Mouse (Mus musculus) left cerebral cortex, adult 8-10 months (tissue): ENCODE measurements around the gene Ntsr1. TPM values are rescaled to one million over a fixed set of nuclear protein-coding genes. Genes with fewer than 3 reads are reported as not detected.

Source experiments
- DNase-seq, 2 experiments: peaks; one replicate each; pipeline ENCODE4 v3.0.0; 2022; ENCODE audit warnings: low spot score in 2 of 2
- total RNA-seq, 4 experiments: library from RNA; stranded (reverse); gene quantifications; 2 replicates each; pipeline ENCODE4 v1.2.4; 2022

The Ntsr1 gene
- total RNA-seq = 1 to 10 TPM; 6.4 to 9.2 (median 7.2) TPM

GRCm38 (mm10) chr2:180499741-180500140, at the start of gene Ntsr1:
Gene Ntsr1, plus strand, starts transcription at chr2:180499976.
- peak; percentile 30 to 53 for DNase-seq

- no peak for DNase-seq
These were observed 49.2 kb upstream of the Ntsr1 start for GRCm38 (mm10) chr2:180450529-180450928.

GRCm38 (mm10) chr2:180455723-180456698, 43.8 kb upstream of the Ntsr1 start, which contains the start of gene Slco4a1:
Gene Slco4a1, plus strand, starts transcription at chr2:180456245.
- DNase-seq = peak; percentile 45 to 50

- no peak for DNase-seq
These were observed 43.1 kb upstream of the Ntsr1 start for GRCm38 (mm10) chr2:180456705-180457104.

GRCm38 (mm10) chr2:180457680-180458079, 42.1 kb upstream of the Ntsr1 start:
- no peak for DNase-seq

GRCm38 (mm10) chr2:180459437-180459836, 40.3 kb upstream of the Ntsr1 start:
- DNase-seq = no peak

- DNase-seq = no peak
These were observed 39.0 kb upstream of the Ntsr1 start for GRCm38 (mm10) chr2:180460801-180461200.

- no peak for DNase-seq
These were observed 37.2 kb upstream of the Ntsr1 start for GRCm38 (mm10) chr2:180462593-180462992.

GRCm38 (mm10) chr2:180466505-180466904, 33.3 kb upstream of the Ntsr1 start:
- DNase-seq = no peak

- DNase-seq = no peak
These were observed 30.9 kb upstream of the Ntsr1 start for GRCm38 (mm10) chr2:180468871-180469270.

GRCm38 (mm10) chr2:180469768-180470167, 30.0 kb upstream of the Ntsr1 start:
- DNase-seq = no peak

- DNase-seq = no peak
These were observed 27.3 kb upstream of the Ntsr1 start for GRCm38 (mm10) chr2:180472306-180473079.

GRCm38 (mm10) chr2:180473080-180473440, 26.7 kb upstream of the Ntsr1 start:
- DNase-seq = peak; percentile 23 to 50

- no peak for DNase-seq
These were observed 24.9 kb upstream of the Ntsr1 start for GRCm38 (mm10) chr2:180474864-180475263.

GRCm38 (mm10) chr2:180482274-180482673, 17.5 kb upstream of the Ntsr1 start:
- no peak for DNase-seq

- no peak for DNase-seq
These were observed 14.9 kb upstream of the Ntsr1 start for GRCm38 (mm10) chr2:180484882-180485281.

GRCm38 (mm10) chr2:180485306-180485705, 14.5 kb upstream of the Ntsr1 start:
- DNase-seq = no peak

- no peak for DNase-seq
These were observed 11.5 kb upstream of the Ntsr1 start for GRCm38 (mm10) chr2:180488210-180488751.

- DNase-seq = peak in 1 of 2 experiments; percentile 81
These were observed 3.9 kb upstream of the Ntsr1 start for GRCm38 (mm10) chr2:180495906-180496305.

- no peak for DNase-seq
These were observed 950 bp downstream of the Ntsr1 start for GRCm38 (mm10) chr2:180500726-180501125.

- peak in 1 of 2 experiments; percentile 43 for DNase-seq
These were observed 1.6 kb downstream of the Ntsr1 start for GRCm38 (mm10) chr2:180501217-180501967.
